Mouse (Mus musculus): Measurements from ENCODE around the gene Abcc1. TPM values are rescaled to one million over a fixed set of nuclear protein-coding genes. Genes with fewer than 3 reads are reported as not detected.

Abcc1 gene
- polyA plus RNA-seq, 1 experiment from 2014 or later: 13.2 TPM

DNA sequence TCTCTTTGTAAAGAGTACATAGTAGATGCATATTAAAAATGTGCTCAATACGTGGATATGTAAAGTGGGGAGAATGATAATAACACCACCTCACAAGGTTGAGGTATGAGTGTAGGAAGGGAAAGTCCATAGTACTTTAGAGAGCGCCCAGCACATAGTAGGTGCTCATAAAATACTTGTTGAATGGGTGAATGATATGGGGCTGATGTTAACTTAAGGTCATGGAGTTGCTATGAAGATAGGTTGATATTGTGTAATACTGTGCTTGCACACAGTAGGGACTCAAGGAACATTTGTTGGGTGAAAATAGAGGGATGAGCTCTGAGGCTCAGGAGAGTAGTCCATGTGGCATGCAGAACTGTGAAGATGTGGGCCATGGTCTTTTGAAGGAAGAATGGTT lies 42.1 kb downstream of the Abcc1 start:
- ATAC-seq (ENCODE audit: insufficient read depth) (no peak), DNase-seq (no peak)
- Histone ChIP-seq H3K4me3 (ENCODE audit: low read depth, low read length) (no peak overlapping the region), H3K9ac (no peak overlapping the region), H3K4me2 (no peak overlapping the region), H3K9me3 (ENCODE audit: low read depth, low read length) (no peaks in the 10 kb centered on the region), H3K27ac (ENCODE audit: low read depth) (no peak overlapping the region), H3K27me3 (ENCODE audit: insufficient read depth, low read length) (no peaks in the 10 kb centered on the region), H3K36me3 (ENCODE audit: insufficient read depth) (peaks cover 18% of the 10 kb centered on the region; the same call in 1 of the 2 replicates), H3K4me1 (ENCODE audit: insufficient read depth) (no peaks in the 10 kb centered on the region)
- no peak for TF ChIP-seq CTCF (IDR thresholded peaks at IDR 0.05; ENCODE audit: low read depth)
- 91% methylated on average over 2 of the region's 2 CpGs for WGBS

DNA sequence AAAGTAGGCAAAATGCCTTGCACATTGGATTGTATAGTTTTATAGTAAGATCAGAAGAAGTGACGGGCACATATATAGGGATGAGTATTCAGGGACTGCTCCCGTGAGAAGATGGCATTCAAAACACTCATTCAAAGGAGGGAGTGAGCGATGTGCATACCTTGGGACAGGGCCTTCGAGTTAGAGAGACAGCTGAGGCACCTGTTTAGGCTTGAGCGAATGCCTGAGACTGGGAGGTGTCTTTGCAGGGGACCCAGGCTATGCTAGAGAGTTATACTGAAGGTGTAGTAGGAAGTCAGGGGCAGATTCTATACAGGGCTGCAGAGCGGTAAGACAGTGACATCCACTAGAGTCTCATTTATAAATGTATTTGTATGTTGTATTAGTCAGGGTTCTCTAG lies 44.3 kb downstream of the Abcc1 start:
- no peaks in the 10 kb centered on the region for H3K27me3 ChIP-seq (ENCODE audit: insufficient read depth, low read length)
- no peaks in the 10 kb centered on the region for H3K4me1 ChIP-seq (ENCODE audit: insufficient read depth)
- no peak for TF ChIP-seq CTCF (IDR thresholded peaks at IDR 0.05; ENCODE audit: low read depth)
- H3K4me3 ChIP-seq (ENCODE audit: low read depth, low read length): no peak overlapping the region
- no peaks in the 10 kb centered on the region for H3K9me3 ChIP-seq (ENCODE audit: low read depth, low read length)
- no peak overlapping the region for H3K4me2 ChIP-seq
- H3K36me3 ChIP-seq (ENCODE audit: insufficient read depth): peaks cover 17% of the 10 kb centered on the region
- 92% methylated on average over 6 of the region's 6 CpGs for WGBS
- ATAC-seq (ENCODE audit: insufficient read depth) (no peak), DNase-seq (no peak)
- no peak overlapping the region for H3K27ac ChIP-seq (ENCODE audit: low read depth)
- no peak overlapping the region for H3K9ac ChIP-seq

DNA sequence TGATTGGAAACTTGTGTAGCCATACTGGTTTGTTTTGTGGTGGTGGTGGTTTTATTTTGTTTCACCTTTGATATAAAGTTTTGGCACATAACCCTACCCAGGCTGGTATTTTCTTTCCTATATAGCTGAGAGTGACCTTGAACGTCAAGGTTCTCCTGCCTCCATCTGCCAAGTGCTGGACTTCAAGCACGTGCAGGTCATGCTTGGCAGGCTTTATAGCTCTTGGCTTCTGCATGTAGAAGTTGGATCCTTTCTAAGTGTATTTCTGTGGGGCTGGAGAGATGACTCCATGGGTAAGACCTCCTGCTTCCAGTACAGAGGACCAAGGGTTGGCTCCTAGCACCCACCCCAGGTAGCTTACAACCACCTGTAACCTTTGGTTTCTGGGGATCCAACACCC lies 47.8 kb downstream of the Abcc1 start:
- WGBS: 90% methylated on average over 2 of the region's 2 CpGs
- TF ChIP-seq CTCF (IDR thresholded peaks at IDR 0.05; ENCODE audit: low read depth): no peak
- H3K27ac ChIP-seq (ENCODE audit: low read depth): no peak overlapping the region
- H3K4me2 ChIP-seq: no peak overlapping the region
- H3K4me1 ChIP-seq (ENCODE audit: insufficient read depth): no peaks in the 10 kb centered on the region
- H3K9me3 ChIP-seq (ENCODE audit: low read depth, low read length): no peaks in the 10 kb centered on the region
- no peak for ATAC-seq (ENCODE audit: insufficient read depth)
- DNase-seq: no peak
- no peak overlapping the region for H3K4me3 ChIP-seq (ENCODE audit: low read depth, low read length)
- H3K9ac ChIP-seq: no peak overlapping the region
- H3K27me3 ChIP-seq (ENCODE audit: insufficient read depth, low read length): no peaks in the 10 kb centered on the region
- peaks cover 36% of the 10 kb centered on the region for H3K36me3 ChIP-seq (ENCODE audit: insufficient read depth)

DNA sequence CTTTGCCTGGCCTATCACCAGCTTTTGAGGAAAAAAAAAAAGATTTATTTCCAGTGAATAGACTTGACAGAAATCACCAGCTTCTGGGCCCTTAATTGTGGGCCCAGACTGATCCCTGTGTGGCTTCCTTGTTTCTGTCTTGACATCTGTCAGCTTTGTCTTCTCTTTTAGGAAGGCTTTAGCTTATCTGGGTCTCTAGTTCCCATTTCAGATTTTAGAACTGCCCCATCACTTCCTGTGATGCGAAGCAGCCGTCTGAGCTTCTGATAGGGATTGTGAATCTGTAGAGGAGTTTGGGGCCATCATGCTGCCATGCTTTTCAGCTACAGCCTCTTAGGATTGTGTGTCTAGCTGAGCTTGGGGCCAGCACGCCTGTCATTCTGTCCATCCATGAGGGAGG lies 48.4 kb downstream of the Abcc1 start:
- H3K4me3 ChIP-seq (ENCODE audit: low read depth, low read length): no peak overlapping the region
- ATAC-seq (ENCODE audit: insufficient read depth) (no peak), DNase-seq (no peak)
- WGBS: 83% methylated on average over 3 of the region's 3 CpGs
- no peaks in the 10 kb centered on the region for H3K4me1 ChIP-seq (ENCODE audit: insufficient read depth)
- H3K9ac ChIP-seq: no peak overlapping the region
- H3K27me3 ChIP-seq (ENCODE audit: insufficient read depth, low read length): no peaks in the 10 kb centered on the region
- no peaks in the 10 kb centered on the region for H3K9me3 ChIP-seq (ENCODE audit: low read depth, low read length)
- H3K27ac ChIP-seq (ENCODE audit: low read depth): no peak overlapping the region
- H3K4me2 ChIP-seq: no peak overlapping the region
- no peak for TF ChIP-seq CTCF (IDR thresholded peaks at IDR 0.05; ENCODE audit: low read depth)
- H3K36me3 ChIP-seq (ENCODE audit: insufficient read depth): peaks cover 36% of the 10 kb centered on the region

DNA sequence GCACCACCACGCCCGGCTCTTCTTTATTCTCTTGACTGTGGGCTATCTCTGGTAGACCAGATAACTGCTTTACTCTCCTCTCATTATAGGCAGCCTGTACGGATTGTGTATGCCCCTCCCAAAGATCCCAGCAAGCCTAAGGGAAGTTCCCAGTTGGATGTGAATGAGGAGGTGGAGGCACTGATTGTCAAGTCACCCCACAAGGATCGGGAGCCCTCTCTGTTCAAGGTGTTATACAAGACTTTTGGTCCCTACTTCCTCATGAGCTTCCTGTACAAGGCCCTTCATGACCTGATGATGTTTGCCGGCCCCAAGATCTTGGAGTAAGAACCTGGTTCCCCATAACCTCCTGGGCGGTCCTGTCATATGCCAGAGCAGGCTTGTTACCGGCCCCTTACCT lies 49.3 kb downstream of the Abcc1 start:
- ATAC-seq (ENCODE audit: insufficient read depth) (no peak), DNase-seq (no peak)
- no peaks in the 10 kb centered on the region for H3K9me3 ChIP-seq (ENCODE audit: low read depth, low read length)
- H3K9ac ChIP-seq: no peak overlapping the region
- no peak overlapping the region for H3K27ac ChIP-seq (ENCODE audit: low read depth)
- no peaks in the 10 kb centered on the region for H3K27me3 ChIP-seq (ENCODE audit: insufficient read depth, low read length)
- H3K4me3 ChIP-seq (ENCODE audit: low read depth, low read length): no peak overlapping the region
- TF ChIP-seq CTCF (IDR thresholded peaks at IDR 0.05; ENCODE audit: low read depth): no peak
- H3K36me3 ChIP-seq (ENCODE audit: insufficient read depth): peaks cover 33% of the 10 kb centered on the region
- 87% methylated on average over 7 of the region's 7 CpGs for WGBS
- H3K4me2 ChIP-seq: no peak overlapping the region
- no peaks in the 10 kb centered on the region for H3K4me1 ChIP-seq (ENCODE audit: insufficient read depth)

DNA sequence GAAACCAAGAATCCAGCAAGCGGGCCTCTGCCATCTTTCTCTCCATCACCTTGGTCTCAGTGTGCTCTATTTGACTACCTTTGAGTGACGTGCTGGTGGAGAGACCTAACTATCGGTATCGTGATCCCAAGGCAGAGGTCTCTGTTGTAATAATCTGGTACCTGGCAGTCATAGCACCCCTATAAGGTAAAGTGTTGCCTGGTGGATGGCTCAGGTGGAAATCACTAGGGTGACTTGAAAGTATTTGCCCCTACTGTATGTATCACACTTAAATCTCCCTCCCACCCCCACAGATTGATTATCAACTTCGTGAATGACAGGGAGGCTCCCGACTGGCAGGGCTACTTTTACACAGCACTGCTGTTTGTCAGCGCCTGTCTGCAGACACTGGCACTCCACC lies 49.8 kb downstream of the Abcc1 start:
- peaks cover 31% of the 10 kb centered on the region for H3K36me3 ChIP-seq (ENCODE audit: insufficient read depth)
- 90% methylated on average over 7 of the region's 7 CpGs for WGBS
- no peak overlapping the region for H3K27ac ChIP-seq (ENCODE audit: low read depth)
- DNase-seq: no peak
- ATAC-seq (ENCODE audit: insufficient read depth): no peak
- TF ChIP-seq CTCF (IDR thresholded peaks at IDR 0.05; ENCODE audit: low read depth): no peak
- H3K4me3 ChIP-seq (ENCODE audit: low read depth, low read length): no peak overlapping the region
- no peaks in the 10 kb centered on the region for H3K27me3 ChIP-seq (ENCODE audit: insufficient read depth, low read length)
- no peaks in the 10 kb centered on the region for H3K4me1 ChIP-seq (ENCODE audit: insufficient read depth)
- no peak overlapping the region for H3K9ac ChIP-seq
- no peak overlapping the region for H3K4me2 ChIP-seq
- H3K9me3 ChIP-seq (ENCODE audit: low read depth, low read length): no peaks in the 10 kb centered on the region

DNA sequence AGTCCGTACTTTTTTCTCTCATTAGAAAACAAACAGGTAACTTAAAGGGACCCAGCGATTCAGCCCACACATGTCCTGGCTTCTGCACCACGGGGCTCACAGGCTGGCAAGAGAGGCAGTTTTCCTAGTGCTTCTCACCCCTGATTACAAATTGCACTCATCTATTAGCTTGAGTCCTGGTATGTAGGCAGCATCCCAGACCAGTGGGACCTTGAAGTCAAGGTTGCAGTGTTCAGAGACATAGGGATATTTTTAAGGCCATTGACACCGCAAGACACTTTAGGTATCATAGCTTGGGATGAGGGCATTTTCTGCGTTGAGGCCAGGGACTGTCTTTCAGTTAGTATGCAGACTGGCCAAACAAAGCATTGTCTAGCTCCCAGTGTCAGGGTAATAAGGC lies 51.2 kb downstream of the Abcc1 start:
- TF ChIP-seq CTCF (IDR thresholded peaks at IDR 0.05; ENCODE audit: low read depth): no peak
- H3K36me3 ChIP-seq (ENCODE audit: insufficient read depth): peaks cover 28% of the 10 kb centered on the region
- DNase-seq: no peak
- 94% methylated on average over 5 of the region's 5 CpGs for WGBS
- no peak overlapping the region for H3K27ac ChIP-seq (ENCODE audit: low read depth)
- no peak overlapping the region for H3K4me3 ChIP-seq (ENCODE audit: low read depth, low read length)
- no peak for ATAC-seq (ENCODE audit: insufficient read depth)
- no peak overlapping the region for H3K4me2 ChIP-seq
- no peaks in the 10 kb centered on the region for H3K9me3 ChIP-seq (ENCODE audit: low read depth, low read length)
- H3K4me1 ChIP-seq (ENCODE audit: insufficient read depth): no peaks in the 10 kb centered on the region
- no peaks in the 10 kb centered on the region for H3K27me3 ChIP-seq (ENCODE audit: insufficient read depth, low read length)
- no peak overlapping the region for H3K9ac ChIP-seq

DNA sequence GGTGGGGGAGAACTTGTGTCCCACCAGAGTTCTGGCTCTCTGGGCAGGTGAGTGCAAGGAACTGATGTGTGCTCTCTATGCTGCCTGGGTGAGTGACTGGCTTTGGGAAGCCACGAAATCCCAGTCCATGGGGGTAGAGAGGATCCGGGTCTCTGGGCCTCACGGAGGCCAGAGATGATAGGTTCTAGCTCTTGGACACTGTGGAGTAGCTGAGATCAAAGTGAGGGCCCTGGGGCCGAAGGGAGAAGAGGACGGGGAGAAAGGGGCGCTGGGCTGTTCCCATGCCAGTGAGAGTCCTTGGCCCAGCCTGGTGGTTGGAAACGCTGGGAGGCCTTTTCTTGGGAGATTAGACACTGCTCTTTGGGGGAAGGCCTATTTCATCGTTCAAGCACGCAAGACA lies 53.8 kb downstream of the Abcc1 start:
- no peak for TF ChIP-seq CTCF (IDR thresholded peaks at IDR 0.05; ENCODE audit: low read depth)
- ATAC-seq (ENCODE audit: insufficient read depth) (no peak), DNase-seq (no peak)
- H3K4me1 ChIP-seq (ENCODE audit: insufficient read depth): no peaks in the 10 kb centered on the region
- no peak overlapping the region for H3K9ac ChIP-seq
- H3K9me3 ChIP-seq (ENCODE audit: low read depth, low read length): no peaks in the 10 kb centered on the region
- H3K36me3 ChIP-seq (ENCODE audit: insufficient read depth): peaks cover 25% of the 10 kb centered on the region
- no peaks in the 10 kb centered on the region for H3K27me3 ChIP-seq (ENCODE audit: insufficient read depth, low read length)
- no peak overlapping the region for H3K4me2 ChIP-seq
- H3K4me3 ChIP-seq (ENCODE audit: low read depth, low read length): no peak overlapping the region
- H3K27ac ChIP-seq (ENCODE audit: low read depth): no peak overlapping the region
- WGBS: 91% methylated on average over 9 of the region's 9 CpGs
